Mouse (Mus musculus) gastrocnemius, adult 18-20 months (tissue): ENCODE results near the gene Dnajb14. TPM values are rescaled to one million over a fixed set of nuclear protein-coding genes. Genes with fewer than 3 reads are reported as not detected.
"Not testable (repeated sequence)": the region's sequence is repeated elsewhere in the genome, so short reads cannot be mapped to it uniquely, and the experiment has no call there.

ENCODE experiments used
- DNase-seq: peaks from one replicate; pipeline ENCODE4 v3.0.0; 2021; ENCODE audit warnings: low spot score
- total RNA-seq, 2 experiments: library from RNA; stranded (reverse); gene quantifications; 2 replicates each; pipeline ENCODE4 v1.2.3; 2021

Gene Dnajb14
- total RNA-seq, 2 experiments from 2014 or later = 7.1 to 7.7 TPM

DNA sequence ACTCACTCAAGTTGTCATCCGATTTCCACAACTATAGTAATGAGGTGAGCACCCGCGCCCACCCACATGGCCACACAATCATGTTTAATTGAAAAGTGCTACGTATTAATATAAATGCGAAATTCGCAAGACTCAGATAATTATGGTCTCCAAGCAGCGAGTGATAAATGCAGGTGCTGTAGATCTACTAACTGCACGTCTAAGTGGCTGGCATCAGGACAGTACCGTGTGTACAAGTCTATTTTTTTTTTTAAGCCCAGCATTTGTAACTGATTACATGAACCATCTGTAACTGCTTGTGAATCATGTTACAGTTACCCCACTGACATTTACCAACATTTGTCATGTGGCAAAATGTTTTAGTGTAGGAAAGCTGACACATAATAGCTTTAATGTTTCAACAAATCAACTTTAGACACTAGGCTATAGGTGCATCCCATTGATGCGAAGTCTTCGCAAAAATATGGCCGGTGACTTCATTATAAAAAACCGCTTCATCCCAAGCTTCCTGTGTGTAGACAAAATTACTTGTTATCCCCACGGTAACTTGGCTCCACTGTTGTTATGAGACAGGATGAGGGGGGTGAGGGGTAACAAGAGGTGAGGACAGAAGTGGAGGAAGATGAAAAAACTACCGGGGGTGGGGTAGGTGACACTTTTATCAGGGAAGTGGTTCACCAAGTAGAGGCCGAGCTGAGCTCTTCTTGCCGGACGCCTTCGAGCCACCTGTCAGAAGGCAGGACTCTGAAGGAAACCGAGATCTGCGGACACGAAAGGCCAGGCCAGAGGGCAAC lies 3.9 kb upstream of the Dnajb14 start:
- DNase-seq = no peak

DNA sequence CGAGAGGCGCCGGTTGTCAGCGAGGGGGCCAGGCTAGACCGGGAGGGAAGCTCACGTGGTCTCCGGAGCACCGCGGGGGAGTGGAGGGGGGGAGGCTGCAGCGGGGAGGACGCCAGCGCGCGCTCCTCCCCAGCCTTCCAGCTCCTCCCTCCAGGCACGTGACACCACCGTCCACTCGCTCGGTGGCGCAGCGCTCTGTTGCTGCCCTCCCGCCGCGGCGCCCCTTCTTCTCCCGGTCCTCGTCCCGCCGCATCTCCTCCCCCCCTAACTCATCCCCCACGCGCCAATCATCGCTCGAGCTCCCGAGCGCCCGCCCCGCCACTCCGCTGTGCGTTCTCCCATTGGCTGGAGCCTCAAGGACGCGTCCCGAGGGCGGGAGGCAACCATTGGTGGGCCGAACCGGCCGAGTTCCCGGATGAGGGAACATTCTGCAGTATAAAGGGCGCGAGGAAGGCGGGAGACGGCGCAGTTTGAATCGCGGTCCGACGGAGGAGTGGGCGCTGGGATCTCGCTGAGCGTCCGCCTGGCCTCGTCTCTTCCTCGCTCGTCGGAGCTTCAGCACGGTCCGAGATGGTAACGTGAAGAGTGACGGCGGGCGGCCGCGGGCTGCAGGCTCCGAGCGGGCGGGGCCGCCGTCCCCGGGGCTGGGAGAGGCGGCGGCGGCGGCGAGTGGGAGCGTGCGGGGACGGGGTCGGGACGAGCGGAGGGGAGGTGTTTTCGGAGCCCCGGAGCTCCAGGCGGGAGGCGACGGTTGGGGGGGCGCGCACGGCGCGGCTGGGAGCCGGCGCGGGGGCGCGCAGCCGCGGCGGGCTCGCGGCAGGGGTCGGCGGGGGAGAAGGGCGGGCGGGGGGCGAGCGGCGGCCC lies 3.1 kb upstream of the Dnajb14 start, which contains the start of gene H2afz:
H2afz (plus strand) TSS at position 364 of the 864 bp plus-strand sequence.
- DNase-seq = peak; percentile 99

DNA sequence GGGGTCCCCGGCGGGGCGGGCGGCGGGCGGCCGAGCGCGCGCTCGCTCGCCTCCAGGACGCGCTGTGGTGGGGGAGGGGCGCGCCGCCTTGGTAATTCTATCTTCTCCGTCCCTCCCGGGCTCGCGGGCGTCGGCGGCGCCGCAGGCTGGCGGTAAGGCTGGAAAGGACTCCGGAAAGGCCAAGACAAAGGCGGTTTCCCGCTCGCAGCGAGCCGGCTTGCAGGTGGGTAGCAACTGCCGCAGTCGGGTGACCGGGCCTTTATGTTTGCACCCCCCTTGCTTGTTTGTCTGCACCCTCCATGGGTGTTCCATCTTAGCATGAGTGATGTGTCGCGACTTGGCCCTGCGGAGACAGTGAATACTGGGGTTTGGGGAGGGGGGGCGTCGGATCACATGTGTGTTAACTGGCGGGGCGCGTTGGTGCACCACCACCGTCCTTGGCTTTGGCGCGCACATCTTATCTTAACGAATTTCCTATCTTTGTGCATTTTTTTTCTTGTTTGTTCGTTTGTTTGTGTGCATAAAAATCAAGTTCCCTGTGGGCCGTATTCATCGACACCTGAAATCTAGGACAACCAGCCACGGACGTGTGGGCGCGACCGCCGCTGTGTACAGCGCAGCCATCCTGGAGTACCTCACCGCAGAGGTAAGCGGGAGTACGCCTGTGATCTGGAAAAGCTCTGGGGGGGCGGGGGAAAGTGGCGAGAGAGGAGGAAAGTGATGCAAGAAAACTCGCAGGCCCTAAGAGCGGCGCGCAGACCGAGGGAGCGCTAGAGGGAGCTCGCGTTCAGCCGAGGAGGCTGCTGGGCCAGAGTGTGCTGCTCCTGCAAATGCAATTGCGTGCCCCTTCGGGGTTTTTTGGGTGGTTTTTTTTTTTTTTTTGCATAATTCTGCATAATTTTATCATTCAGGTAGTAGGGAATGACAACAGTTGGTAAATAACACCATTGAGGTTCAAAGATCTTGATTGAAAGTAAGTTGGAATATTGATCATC lies 2.2 kb upstream of the Dnajb14 start:
- peak; percentile 87 for DNase-seq

DNA sequence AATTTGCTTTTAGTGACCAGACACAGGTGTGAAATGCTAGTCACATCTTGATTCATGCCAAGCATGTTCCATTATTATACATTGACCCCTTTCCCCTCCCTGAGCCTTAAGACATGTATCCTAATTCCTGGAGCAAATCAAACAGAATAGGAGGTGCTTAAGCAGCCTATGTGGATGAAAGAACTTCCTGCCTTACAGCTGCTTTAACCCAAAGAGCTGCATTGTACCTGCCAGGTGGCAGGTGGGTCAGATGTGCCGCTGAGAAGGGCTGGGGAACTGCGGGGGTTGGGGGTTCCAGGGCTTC lies 390 bp upstream of the Dnajb14 start:
- DNase-seq = no peak

DNA sequence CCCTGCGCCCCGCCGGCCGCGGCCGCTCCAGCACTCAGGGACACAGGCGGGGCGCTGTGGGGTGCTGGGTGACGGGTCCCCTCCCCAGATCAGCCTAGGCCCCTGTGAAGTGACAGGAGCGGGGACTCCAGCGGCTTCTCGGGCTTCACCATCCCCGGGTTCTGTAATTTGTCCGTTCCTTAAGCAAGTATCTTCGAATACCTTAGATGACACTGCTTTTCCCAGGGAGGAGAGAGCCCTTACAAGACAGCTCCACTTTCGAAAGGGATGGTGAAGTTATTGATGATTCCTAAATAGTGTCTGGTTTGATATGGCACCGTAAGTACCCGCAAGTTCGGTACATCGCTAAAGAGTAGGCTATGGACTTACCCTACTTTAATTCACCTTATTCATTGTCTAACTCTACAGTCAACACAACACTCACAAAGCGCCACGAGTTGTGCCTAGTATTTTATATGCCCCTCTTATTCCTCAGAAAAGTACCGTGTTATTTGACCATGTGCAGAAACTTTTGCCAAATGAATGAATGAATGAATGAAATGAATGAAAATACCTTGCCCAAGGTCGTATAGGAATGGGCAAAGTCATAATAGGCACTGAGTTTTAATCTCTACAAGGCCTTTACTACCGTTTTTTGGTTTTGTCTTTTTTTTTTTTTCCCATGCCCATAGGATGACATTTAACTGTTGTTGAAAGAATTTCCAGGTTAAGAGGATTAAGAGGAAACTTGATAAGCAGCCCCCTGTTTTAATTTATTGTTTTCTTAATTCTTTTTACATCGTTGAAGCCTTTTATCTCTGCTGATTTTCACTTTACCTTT lies 829 bp downstream of the Dnajb14 start:
- no peak for DNase-seq

DNA sequence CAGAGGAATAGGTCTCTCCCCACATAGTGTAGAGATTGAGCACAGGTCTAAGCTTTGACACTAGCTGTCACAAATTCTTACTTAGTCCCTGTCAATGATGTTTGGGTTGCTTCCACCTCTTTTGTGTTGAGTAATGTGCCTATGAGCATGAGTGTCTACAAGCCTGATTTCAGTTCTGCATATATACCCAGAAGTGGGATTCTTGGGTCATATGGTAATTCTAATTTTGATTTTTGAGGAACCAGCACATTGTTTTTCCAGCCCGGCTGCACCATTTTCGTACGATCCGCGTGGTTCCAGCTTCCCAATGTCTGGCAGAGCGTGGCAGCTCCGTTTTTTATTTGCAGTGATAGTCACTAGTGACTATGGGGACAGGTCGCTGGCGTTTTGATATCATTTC lies 1.9 kb downstream of the Dnajb14 start:
- no peak for DNase-seq

DNA sequence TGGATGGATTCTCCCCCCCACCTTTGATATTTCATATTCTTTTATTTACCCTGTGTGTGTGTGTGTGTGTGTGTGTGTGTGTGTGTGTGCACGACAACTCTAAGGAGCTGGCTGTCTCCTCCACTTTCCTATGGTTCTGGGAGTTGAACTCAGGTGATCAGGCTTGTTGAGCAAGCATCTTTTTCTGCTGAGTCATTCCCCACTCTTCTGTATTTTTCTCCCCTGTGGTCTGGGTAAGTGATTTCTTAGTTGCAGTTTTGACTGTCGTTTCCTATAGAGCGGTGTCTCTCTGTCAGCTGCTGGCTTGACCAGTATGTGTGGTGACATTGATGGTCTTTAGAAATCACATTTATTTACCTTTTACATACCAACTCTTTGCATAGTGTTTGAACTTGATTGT lies 11.8 kb downstream of the Dnajb14 start:
- no peak for DNase-seq

DNA sequence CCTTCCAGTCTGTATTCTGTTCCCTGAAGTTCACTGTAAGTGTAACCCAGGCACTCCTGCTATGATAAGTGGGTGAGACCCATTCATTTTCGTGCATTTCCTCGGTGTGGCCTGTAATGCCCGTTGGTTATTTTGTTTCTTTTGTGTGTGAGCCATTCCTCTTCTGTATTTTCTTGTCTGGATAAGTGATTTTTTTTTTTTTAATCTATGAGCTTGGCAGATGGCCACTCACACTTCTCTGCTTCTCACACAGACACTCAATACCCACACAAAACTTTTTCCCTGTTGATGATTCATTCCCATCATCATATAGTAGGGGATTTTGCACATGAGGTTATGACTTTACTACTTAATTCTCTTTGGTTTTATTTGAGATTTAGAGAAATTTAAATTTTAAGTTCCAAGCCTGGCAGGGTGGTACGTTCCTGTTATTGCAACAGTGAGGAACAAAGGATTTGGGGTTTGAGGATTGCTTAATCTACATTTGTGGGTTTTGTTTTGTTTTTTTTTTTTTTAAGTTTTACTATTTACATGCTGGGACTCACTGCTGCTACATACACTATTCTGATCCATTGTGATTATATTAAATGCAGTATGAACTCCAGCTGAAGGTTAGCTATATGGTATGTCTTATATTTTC lies 12.8 kb downstream of the Dnajb14 start:
- DNase-seq = no peak

DNA sequence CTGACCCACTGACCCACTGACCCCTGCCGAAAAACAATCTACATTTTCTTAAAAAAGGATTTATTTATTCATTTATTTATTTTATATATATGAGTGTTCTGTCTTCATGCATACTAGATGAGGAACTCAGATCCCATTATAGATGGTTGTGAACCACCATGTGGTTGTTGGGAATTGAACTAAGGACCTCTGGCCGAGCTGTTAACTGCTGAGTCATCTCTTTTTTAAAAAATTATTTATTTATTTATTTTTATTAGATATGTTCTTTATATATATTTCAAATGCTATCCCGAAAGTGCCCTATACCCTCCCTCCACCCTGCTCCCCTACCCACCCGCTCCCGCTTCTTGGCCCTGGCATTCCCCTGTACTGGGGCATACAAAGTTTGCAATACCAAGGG lies 13.6 kb downstream of the Dnajb14 start:
- DNase-seq = no peak

DNA sequence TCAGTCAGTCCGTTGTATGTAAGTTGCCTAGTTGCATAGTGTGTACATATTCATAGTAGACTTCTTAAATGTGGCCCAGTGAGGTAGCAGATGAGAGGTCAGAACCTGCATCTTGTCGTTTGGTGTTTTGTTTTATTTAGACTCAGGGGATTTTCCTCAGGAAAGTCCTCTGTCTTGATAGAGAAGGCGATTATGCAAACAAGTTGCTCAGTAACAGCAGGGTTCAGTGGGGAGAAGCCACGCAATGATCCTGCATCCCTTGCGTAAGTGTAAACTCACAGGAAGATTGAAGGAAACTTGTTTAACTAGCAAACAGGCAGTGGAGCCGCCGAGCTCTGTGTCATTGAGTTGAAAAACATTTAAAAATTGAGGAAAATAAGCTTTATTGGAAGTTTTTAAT lies 20.5 kb downstream of the Dnajb14 start:
- no peak for DNase-seq

DNA sequence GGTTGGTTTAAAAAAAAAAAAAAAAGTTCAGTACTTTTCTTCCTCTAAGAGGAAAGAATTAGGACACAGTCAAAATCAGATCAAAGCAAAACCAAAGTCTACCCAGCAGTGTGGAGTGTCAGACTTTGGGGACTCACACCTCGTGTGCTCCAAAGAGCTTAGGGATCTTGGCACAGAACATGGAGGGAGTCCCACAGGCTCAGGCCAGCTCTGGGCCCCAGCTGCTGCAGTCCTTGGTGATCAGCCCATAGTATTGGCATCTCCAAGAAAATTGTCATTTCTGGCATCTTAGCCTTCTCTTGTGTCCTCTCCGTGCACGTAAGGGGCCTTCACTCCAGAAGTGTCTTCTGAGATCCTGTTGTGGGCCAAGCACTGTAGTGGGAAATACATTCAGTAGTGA lies 23.6 kb downstream of the Dnajb14 start:
- DNase-seq = no peak

DNA sequence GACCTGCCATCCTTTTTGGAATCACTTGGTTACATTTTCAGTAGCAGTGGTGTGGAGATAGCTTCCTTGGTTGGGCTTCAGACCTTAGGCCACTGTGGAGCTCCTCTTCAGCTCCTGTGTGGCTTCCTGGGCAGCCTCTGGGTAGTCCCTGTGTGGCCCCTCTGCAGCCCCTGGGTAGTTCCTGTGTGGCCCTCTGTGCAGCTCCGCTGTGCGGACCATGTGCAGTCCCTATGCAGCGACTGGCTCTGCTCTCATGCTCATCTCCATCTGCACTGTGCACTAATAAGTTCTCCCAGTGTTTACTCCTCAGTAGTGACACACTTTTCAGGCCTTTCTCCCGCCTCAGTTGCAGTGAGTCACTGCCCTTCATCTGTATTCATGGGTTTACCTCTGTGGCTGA lies 24.6 kb downstream of the Dnajb14 start:
- no peak for DNase-seq

DNA sequence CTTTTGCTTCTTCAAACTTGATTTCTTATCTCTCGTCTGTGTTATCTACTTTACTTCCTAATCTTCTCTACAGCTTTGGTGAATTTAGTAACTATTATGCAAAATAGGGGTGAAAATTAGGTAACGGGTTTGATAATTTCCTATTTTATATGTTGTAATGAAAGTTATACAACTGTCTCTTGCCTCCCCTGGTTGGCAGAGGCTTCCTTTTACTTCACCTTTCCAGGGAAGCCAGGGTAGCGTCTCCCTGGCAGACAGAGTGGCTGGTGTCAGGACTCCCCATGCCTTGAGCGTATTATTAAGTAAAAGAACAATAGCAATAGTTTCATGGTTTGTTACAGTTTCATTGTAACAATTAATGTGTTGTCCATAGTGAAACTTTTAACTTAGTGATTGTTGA lies 26.3 kb downstream of the Dnajb14 start:
- DNase-seq = no peak

DNA sequence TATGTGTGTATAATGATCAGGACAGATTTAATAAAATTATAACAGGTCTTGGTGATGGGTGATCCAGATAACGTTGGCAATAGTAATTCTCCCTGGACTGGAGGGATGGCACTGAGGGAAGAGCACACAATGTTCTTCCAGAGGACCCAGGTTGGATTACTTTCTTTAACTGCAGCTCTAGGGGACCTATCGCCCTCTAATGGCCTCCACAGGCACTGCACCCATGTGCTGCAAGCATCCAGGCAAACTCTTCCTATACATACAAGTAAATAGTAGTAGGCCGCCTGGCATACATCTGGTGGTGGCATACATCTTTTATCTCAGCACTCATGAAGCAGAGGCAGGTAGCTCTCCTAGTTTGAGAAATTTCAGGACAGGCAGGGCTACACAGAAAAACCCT lies 27.7 kb downstream of the Dnajb14 start:
- DNase-seq = no peak

DNA sequence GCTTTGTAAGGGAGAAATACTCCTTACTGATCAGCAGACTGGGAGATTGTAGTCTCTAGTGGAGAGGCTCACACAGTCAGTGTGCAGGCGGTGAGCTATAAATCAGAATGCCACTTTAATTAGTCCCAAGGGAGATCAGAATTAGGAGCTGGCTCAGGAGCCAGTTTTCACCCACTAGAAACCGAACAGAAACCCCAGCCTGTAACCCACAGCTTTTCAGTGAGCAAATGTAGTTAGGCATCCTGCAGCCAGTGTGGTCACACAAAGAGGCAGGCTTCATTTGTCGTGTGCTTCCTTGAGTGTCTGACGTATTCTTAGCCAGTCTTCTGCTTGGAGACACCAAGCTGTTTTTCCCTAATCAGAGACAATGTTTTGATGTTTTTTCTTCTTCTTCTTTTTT lies 28.9 kb downstream of the Dnajb14 start:
- DNase-seq = no peak

DNA sequence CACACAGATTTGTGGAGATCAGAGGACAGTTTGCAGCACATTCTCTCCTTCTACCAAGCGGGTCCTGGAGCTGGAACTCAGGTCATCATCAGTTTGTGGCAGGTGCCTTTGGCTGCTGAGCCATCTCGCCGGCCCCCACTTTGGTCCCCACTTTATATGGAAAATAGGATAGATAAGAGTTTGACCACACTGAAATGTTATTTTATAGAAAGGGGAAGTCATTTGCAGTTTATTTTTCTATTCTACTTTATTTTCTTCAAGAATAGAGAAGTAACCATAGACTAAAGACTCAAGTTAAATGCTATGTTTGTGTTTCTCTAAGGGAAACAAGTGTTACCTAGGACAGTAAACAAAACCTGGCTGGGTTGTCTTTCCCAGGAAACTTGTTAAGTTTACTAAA lies 29.4 kb downstream of the Dnajb14 start:
- DNase-seq = no peak

DNA sequence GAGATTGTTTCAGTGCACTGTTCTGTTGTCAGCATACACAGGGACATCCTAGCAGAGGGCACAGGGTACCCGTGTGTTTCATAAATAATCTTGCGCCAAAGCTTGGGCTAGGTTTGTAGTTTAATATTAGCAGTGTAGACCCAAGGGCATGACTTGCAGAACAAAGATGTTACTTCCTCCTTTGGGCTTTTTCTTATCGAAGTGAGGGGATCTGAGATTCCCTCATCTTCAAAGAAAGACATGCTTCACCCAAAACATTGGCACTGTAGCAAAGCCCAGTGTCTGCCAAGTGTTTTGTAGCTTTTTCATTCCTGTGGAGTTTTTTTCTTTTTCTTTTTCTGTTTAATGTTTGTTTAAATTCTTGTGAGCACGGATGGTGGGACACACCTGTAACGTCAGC lies 30.2 kb downstream of the Dnajb14 start:
- no peak for DNase-seq

DNA sequence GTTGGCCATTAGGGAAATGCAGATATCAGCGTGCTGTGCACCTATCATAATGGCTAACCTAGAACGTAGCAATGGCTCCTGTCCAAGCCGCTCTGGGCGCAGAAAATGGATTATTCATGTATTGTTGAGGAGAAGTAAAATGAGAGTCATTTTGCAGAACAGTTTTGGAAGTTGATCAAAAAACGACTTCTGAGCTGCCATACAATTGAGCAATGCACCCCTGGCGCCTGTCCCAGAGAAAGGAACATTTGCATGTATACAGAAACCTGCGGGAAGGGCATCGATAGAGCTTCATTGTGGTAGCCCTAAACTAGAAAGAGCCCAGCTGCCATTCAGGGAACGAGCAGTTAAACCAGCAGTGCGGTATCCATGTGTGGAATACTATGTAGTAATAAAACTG lies 32.7 kb downstream of the Dnajb14 start:
- no peak for DNase-seq

DNA sequence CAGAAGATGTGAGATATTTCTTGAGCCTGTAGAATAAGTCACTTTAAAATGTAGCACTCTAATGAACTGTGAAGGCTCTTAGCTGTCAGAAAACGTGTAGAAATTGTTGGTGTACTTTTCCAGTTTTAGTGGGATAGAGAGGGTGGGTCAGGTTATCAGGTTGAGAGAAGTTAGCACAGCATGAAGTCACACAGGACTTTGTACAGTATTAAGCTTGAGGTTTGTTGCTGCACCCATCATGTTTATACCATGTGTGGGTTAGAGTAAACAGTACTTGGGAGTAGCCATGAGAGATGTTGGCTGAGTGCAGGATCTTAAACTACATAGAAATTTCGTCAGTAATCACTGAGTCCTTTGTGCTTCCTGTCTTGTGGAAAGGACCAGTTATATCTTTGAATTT lies 45.6 kb downstream of the Dnajb14 start:
- DNase-seq = no peak

DNA sequence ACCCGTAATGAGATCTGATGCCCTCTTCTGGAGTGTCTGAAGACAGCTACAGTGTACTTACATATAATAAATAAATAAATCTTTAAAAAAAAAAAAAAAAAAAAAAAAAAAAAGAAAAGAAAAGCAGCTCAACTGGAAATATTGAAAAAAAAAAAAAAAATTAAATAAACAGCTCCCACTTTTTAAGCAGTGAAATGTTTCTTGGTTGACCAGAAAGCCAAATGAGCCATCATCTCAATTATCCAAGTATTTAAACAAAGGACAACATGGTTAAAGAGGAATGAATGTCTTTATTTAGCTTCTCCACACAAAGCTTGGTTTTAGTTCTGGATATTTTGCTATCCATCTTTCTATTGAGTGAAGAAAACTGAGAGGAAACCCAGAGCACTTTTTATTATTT lies 47.1 kb downstream of the Dnajb14 start:
- not testable (repeated sequence) for DNase-seq
